Mouse (Mus musculus) adrenal gland, postnatal 36 days (tissue): ENCODE measurements around the gene Stxbp4. TPM values are rescaled to one million over a fixed set of nuclear protein-coding genes. Genes with fewer than 3 reads are reported as not detected.

ENCODE experiments used
- DNase-seq, 2 experiments: peaks; one replicate each; pipeline ENCODE4 v3.0.0; 2021; ENCODE audit warnings: mixed read lengths in 1 of 2
- total RNA-seq, 2 experiments: library from RNA; stranded (reverse); gene quantifications; 2 replicates each; pipeline ENCODE4 v1.2.3; 2021

Stxbp4 gene
- total RNA-seq, 2 experiments from 2014 or later, result 9.1 to 11.4 TPM

- peak; percentile 7 to 16 for DNase-seq
Measured at GRCm38 (mm10) chr11:90464046-90464595, 173.8 kb downstream of the Stxbp4 start.

GRCm38 (mm10) chr11:90460458-90460857 is 177.4 kb downstream of the Stxbp4 start:
- DNase-seq, result no peak

- DNase-seq, result no peak
Measured at GRCm38 (mm10) chr11:90452134-90452533, 185.8 kb downstream of the Stxbp4 start.

GRCm38 (mm10) chr11:90451506-90451905 is 186.4 kb downstream of the Stxbp4 start:
- DNase-seq, result no peak

GRCm38 (mm10) chr11:90442462-90442861 is 195.4 kb downstream of the Stxbp4 start:
- no peak for DNase-seq

- DNase-seq, result no peak
Measured at GRCm38 (mm10) chr11:90440851-90441250, 197.0 kb downstream of the Stxbp4 start.

GRCm38 (mm10) chr11:90438768-90439167 is 199.1 kb downstream of the Stxbp4 start:
- DNase-seq, result no peak

Other genes starting within 250 kb of the Stxbp4 start
- 10 to 100 TPM in 1 of 2 experiments, 1 to 10 TPM in 1; 10.0 to 13.7 TPM for gene Hlf, start 247.2 kb downstream of the Stxbp4 start, total RNA-seq
- gene Cox11, start 89 bp upstream of the Stxbp4 start, total RNA-seq, result 10 to 100 TPM; 18.6 to 18.8 TPM
- 10 to 100 TPM; 43.9 to 68.2 TPM for gene Tom1l1, start 50.3 kb upstream of the Stxbp4 start, total RNA-seq